ENCODE assay signal across 12 mouse cellular contexts in genomic region chr2:93779897-93780208, GRCm38 (mm10). TPM values are rescaled to one million over a fixed set of nuclear protein-coding genes. Genes with fewer than 3 reads are reported as not detected.
DNase-seq lines count a peak whose midpoint lies in the region; ATAC-seq lines count a peak whose summit lies in the region.
"Had no signal": no experiment of that assay in that cellular context is flagged by ENCODE, and none has a peak within 500 bp of the region (broad histone marks: within the 10 kb centered on the region; RNA-seq: fewer than 3 reads in every experiment).

No protein-coding gene starts in this region.

- no peaks in the 10 kb centered on the region for H3K9me3 ChIP-seq in kidney, embryonic 16.5 days (ENCODE audit: low read length)
- H3K9me3 ChIP-seq in embryonic facial prominence, embryonic 14.5 days (ENCODE audit: control insufficient read depth, low read length), result no peaks in the 10 kb centered on the region
- H3K9me3 ChIP-seq in neural tube, embryonic 12.5 days, result no peaks in the 10 kb centered on the region
- H3K9me3 ChIP-seq: forebrain, embryonic 13.5 days; stomach, embryonic 15.5 days had no signal

- ATAC-seq in kidney, embryonic 16.5 days (ENCODE audit: low FRiP score, low TSS enrichment), result peak; percentile 79
- ATAC-seq in embryonic facial prominence, embryonic 14.5 days (ENCODE audit: low read depth), result no peak
- ATAC-seq in neural tube, embryonic 12.5 days (ENCODE audit: low FRiP score, low read depth), result 0 out of 2 replicates have a peak, but pooled peaks have one; percentile 10
- ATAC-seq: forebrain, embryonic 13.5 days had no signal

- no peak overlapping the region; the same call in 1 of the 2 replicates for H3K27ac ChIP-seq in kidney, embryonic 16.5 days (ENCODE audit: low read length)
- H3K27ac ChIP-seq in embryonic facial prominence, embryonic 14.5 days (replicated peaks; ENCODE audit: low read depth, low read length), result 0 out of 2 replicates have a peak overlapping the region, but pooled peaks have one; percentile 12
- no peak overlapping the region for H3K27ac ChIP-seq in neural tube, embryonic 12.5 days
- H3K27ac ChIP-seq: forebrain, embryonic 13.5 days; left cerebral cortex, adult 2 months had no signal

- DNase-seq in kidney, adult 11 months, result no peak
- DNase-seq in embryo, embryonic 11.5 days (ENCODE audit: low read depth, low spot score), result peak; percentile 50
- DNase-seq in embryonic facial prominence, embryonic 14.5 days (ENCODE audit: low spot score), result no peak
- DNase-seq in natural killer cell, adult 2 months (ENCODE audit: low spot score in 2 of 2), result no peak
- DNase-seq in cerebellum, postnatal 4 days (ENCODE audit: low spot score in 2 of 2), result no peak
- DNase-seq: adrenal gland, adult 2 months; right cerebral cortex, postnatal 14 days had no signal

- H3K4me3 ChIP-seq in kidney, embryonic 16.5 days (ENCODE audit: low read length), result no peak overlapping the region
- no peak overlapping the region for H3K4me3 ChIP-seq in embryonic facial prominence, embryonic 14.5 days (ENCODE audit: low read depth, low read length)
- H3K4me3 ChIP-seq in neural tube, embryonic 12.5 days, result no peak overlapping the region
- H3K4me3 ChIP-seq: forebrain, embryonic 13.5 days; left cerebral cortex, adult 2 months; stomach, embryonic 15.5 days had no signal

- H3K4me2 ChIP-seq in kidney, embryonic 16.5 days (replicated peaks; ENCODE audit: low read depth, low read length), result no peak overlapping the region
- H3K4me2 ChIP-seq in embryonic facial prominence, embryonic 14.5 days (ENCODE audit: low read depth, low read length), result no peak overlapping the region
- H3K4me2 ChIP-seq in neural tube, embryonic 12.5 days (replicated peaks), result no peak overlapping the region
- H3K4me2 ChIP-seq: forebrain, embryonic 13.5 days had no signal

- H3K9ac ChIP-seq in kidney, embryonic 16.5 days (replicated peaks; ENCODE audit: low read length), result no peak overlapping the region
- no peak overlapping the region for H3K9ac ChIP-seq in embryonic facial prominence, embryonic 14.5 days (ENCODE audit: low read depth, low read length)
- no peak overlapping the region for H3K9ac ChIP-seq in neural tube, embryonic 12.5 days
- H3K9ac ChIP-seq: stomach, embryonic 15.5 days had no signal

- no peaks in the 10 kb centered on the region for H3K36me3 ChIP-seq in kidney, embryonic 16.5 days (ENCODE audit: insufficient read depth, low read length)
- H3K36me3 ChIP-seq in embryonic facial prominence, embryonic 14.5 days (ENCODE audit: control insufficient read depth, insufficient read depth, low read length), result peaks cover 14% of the 10 kb centered on the region; the same call in 1 of the 2 replicates
- H3K36me3 ChIP-seq in neural tube, embryonic 12.5 days, result no peaks in the 10 kb centered on the region
- H3K36me3 ChIP-seq: stomach, embryonic 15.5 days had no signal

- H3K4me1 ChIP-seq in kidney, embryonic 16.5 days (ENCODE audit: insufficient read depth, low read length), result peaks cover 42% of the 10 kb centered on the region
- peaks cover 53% of the 10 kb centered on the region for H3K4me1 ChIP-seq in embryonic facial prominence, embryonic 14.5 days (ENCODE audit: control insufficient read depth, insufficient read depth, low read length)
- H3K4me1 ChIP-seq in neural tube, embryonic 12.5 days, result peaks cover 30% of the 10 kb centered on the region

- no peaks in the 10 kb centered on the region for H3K27me3 ChIP-seq in kidney, embryonic 16.5 days (ENCODE audit: insufficient read depth, low read length)
- H3K27me3 ChIP-seq in embryonic facial prominence, embryonic 14.5 days (replicated peaks; ENCODE audit: control insufficient read depth, insufficient read depth, low read length), result no peaks in the 10 kb centered on the region
- no peaks in the 10 kb centered on the region for H3K27me3 ChIP-seq in neural tube, embryonic 12.5 days (replicated peaks)
- H3K27me3 ChIP-seq: forebrain, embryonic 13.5 days; stomach, embryonic 15.5 days had no signal

- 22% methylated on average over 6 of the region's 6 CpGs for WGBS in kidney, embryonic 16.5 days
- 49% methylated on average over 6 of the region's 6 CpGs for WGBS in embryonic facial prominence, embryonic 14.5 days
- WGBS in neural tube, embryonic 12.5 days, result 12% methylated on average over 6 of the region's 6 CpGs

RNA-seq across cellular contexts. Expression of gene Ext2, which starts 42.5 kb away (rescaled TPM):
- polyA plus RNA-seq in kidney, embryonic 16.5 days (2015; fragmentation: Nextera tagmentation; extraction: Ambion mirVana), result 126 and 128 TPM in 2 replicates
- polyA plus RNA-seq in embryonic facial prominence, embryonic 14.5 days (2014; fragmentation: Nextera tagmentation; extraction: Ambion mirVana), result 115 and 126 TPM in 2 replicates
- polyA plus RNA-seq in neural tube, embryonic 12.5 days (2016; fragmentation: Nextera tagmentation; extraction: Ambion mirVana), result 71.0 and 76.9 TPM in 2 replicates
